Mouse (Mus musculus) liver, adult 2 months (tissue): ENCODE results near the gene Pdia4. TPM values are rescaled to one million over a fixed set of nuclear protein-coding genes. Genes with fewer than 3 reads are reported as not detected.

ENCODE experiments used
- polyA plus RNA-seq: library from polyadenylated mRNA; depleted of rRNA; stranded (reverse); fragments of >200 nt; gene quantifications from 2 replicates; pipeline ENCODE4 v1.2.3, GENCODE M21; 2012; rRNA removed
- total RNA-seq: library from RNA; depleted of rRNA; stranded (reverse); fragments of >200 nt; gene quantifications from 2 replicates; pipeline ENCODE4 v1.2.3, GENCODE M21; 2014; rRNA removed

Pdia4 gene
- total and polyA plus RNA-seq, 2 experiments = 69.4 to 244 TPM

Other genes with a start within 250 kb of the Pdia4 start
- 5.6 and 6.5 TPM in 2 replicates for gene Ezh2, start 218.1 kb downstream of the Pdia4 start, total RNA-seq
- gene Ezh2, start 218.1 kb downstream of the Pdia4 start, polyA plus RNA-seq = 0.96 and 1.9 TPM in 2 replicates
- 0.07 and 0.28 TPM in 2 replicates for gene Zfp786, start 17.4 kb upstream of the Pdia4 start, total RNA-seq
- gene Zfp786, start 17.4 kb upstream of the Pdia4 start, polyA plus RNA-seq = 0.12 and 0.27 TPM in 2 replicates
- 4.0 and 4.6 TPM in 2 replicates for gene Zfp398, start 22.2 kb upstream of the Pdia4 start, total RNA-seq
- gene Zfp398, start 22.2 kb upstream of the Pdia4 start, polyA plus RNA-seq = 3.3 and 4.5 TPM in 2 replicates
- gene Zfp282, start 63.8 kb upstream of the Pdia4 start, total RNA-seq = 3.0 TPM in 2 replicates
- 1.7 and 2.6 TPM in 2 replicates for gene Zfp282, start 63.8 kb upstream of the Pdia4 start, polyA plus RNA-seq
- gene Zfp212, start 107.0 kb upstream of the Pdia4 start, total RNA-seq = 3.3 and 4.2 TPM in 2 replicates
- gene Zfp212, start 107.0 kb upstream of the Pdia4 start, polyA plus RNA-seq = 4.9 and 5.0 TPM in 2 replicates
- gene Zfp956, start 140.0 kb upstream of the Pdia4 start, total RNA-seq = 2.7 and 3.2 TPM in 2 replicates
- gene Zfp956, start 140.0 kb upstream of the Pdia4 start, polyA plus RNA-seq = 3.4 and 4.7 TPM in 2 replicates
- gene Zfp777, start 235.5 kb upstream of the Pdia4 start, total RNA-seq = 2.8 and 3.3 TPM in 2 replicates
- gene Zfp777, start 235.5 kb upstream of the Pdia4 start, polyA plus RNA-seq = 5.7 and 6.4 TPM in 2 replicates